Mouse (Mus musculus) liver, embryonic 14.5 days (tissue): Measurements from ENCODE around the gene Zfp90.

Source experiments
- CTCF ChIP-seq: IDR thresholded peaks from 2 replicates; pipeline ENCODE4 v1.5.1; 2016; ENCODE audit warnings: antibody characterized with exemption, low read depth, control low read depth
- EP300 ChIP-seq: IDR thresholded peaks from 2 replicates; pipeline ENCODE4 v1.6.1; 2016; ENCODE audit warnings: antibody characterized with exemption, low read depth

DNA sequence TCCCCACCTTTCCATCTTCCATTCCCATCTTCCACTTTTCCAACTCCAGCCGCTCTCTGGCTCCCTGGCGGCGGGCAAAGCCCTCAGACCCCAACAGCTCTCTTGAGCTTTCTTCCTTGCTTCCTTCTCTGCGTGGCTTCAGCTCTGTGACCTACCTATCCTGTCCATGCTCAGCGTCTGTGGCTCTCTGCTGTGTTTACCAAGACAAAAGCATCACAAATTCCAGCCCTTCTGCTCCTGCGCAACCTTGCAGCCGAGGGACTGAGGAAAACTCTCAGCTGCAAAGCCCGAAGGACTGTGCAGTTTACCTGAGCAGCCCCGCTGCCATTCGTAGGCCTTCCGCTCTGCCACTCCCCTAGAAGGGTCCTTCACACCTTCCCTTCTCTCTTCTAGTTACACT lies 38.9 kb downstream of the Zfp90 start:
- TF ChIP-seq CTCF (no peak), EP300 (no peak)
